Mouse (Mus musculus): ENCODE measurements around the gene Prss12. TPM values are rescaled to one million over a fixed set of nuclear protein-coding genes. Genes with fewer than 3 reads are reported as not detected.

The Prss12 gene
- polyA plus RNA-seq, 1 experiment from 2014 or later: 3.0 TPM

- ATAC-seq (ENCODE audit: insufficient number of reproducible peaks, insufficient read depth, low FRiP score, low read depth): no peak
- H3K27ac ChIP-seq (replicated peaks in 1 of 2; ENCODE audit: control insufficient read depth in 1 of 2, insufficient read depth in 1 of 2, low read depth in 2 of 2, low read length in 2 of 2): no peak overlapping the region
- H3K9me3 ChIP-seq (ENCODE audit: control insufficient read depth, low read length): no peaks in the 10 kb centered on the region
- H3K4me1 ChIP-seq (ENCODE audit: control insufficient read depth in 2 of 2, insufficient read depth in 2 of 2, low read length in 2 of 2): peaks cover 0 to 2% of the 10 kb centered on the region in 2 experiments; a peak in 1 of 4 replicates
- H3K27me3 ChIP-seq (ENCODE audit: control insufficient read depth, insufficient read depth, low read length): no peaks in the 10 kb centered on the region
- H3K4me3 ChIP-seq (ENCODE audit: control insufficient read depth in 1 of 2, insufficient read depth in 1 of 2, low read depth in 1 of 2, low read length in 2 of 2): no peak overlapping the region
- H3K4me2 ChIP-seq (ENCODE audit: low read length): no peak overlapping the region
- no peaks in the 10 kb centered on the region for H3K36me3 ChIP-seq (ENCODE audit: control insufficient read depth, insufficient read depth, low read length)
- WGBS: 40% methylated on average over 5 of the region's 5 CpGs
- H3K9ac ChIP-seq (ENCODE audit: low read length): no peak overlapping the region
Observed at GRCm38 (mm10) chr3:123514886-123515285, 68.2 kb downstream of the Prss12 start.

- Histone ChIP-seq H3K27ac (replicated peaks in 1 of 2; ENCODE audit: control insufficient read depth in 1 of 2, insufficient read depth in 1 of 2, low read depth in 2 of 2, low read length in 2 of 2) (no peak overlapping the region), H3K9ac (ENCODE audit: low read length) (no peak overlapping the region)
- 17% methylated on average over 5 of the region's 5 CpGs for WGBS
Observed at GRCm38 (mm10) chr3:123515600-123516359, 69.1 kb downstream of the Prss12 start.

GRCm38 (mm10) chr3:123516784-123517183, 70.1 kb downstream of the Prss12 start:
- Histone ChIP-seq H3K27me3 (ENCODE audit: control insufficient read depth, insufficient read depth, low read length) (no peaks in the 10 kb centered on the region), H3K9ac (ENCODE audit: low read length) (no peak overlapping the region), H3K4me1 (ENCODE audit: control insufficient read depth in 2 of 2, insufficient read depth in 2 of 2, low read length in 2 of 2) (no peaks in the 10 kb centered on the region), H3K27ac (replicated peaks in 1 of 2; ENCODE audit: control insufficient read depth in 1 of 2, insufficient read depth in 1 of 2, low read depth in 2 of 2, low read length in 2 of 2) (no peak overlapping the region), H3K36me3 (ENCODE audit: control insufficient read depth, insufficient read depth, low read length) (no peaks in the 10 kb centered on the region), H3K4me3 (ENCODE audit: control insufficient read depth in 1 of 2, insufficient read depth in 1 of 2, low read depth in 1 of 2, low read length in 2 of 2) (no peak overlapping the region), H3K9me3 (ENCODE audit: control insufficient read depth, low read length) (no peaks in the 10 kb centered on the region), H3K4me2 (ENCODE audit: low read length) (no peak overlapping the region)
- WGBS: 34% methylated on average over 4 of the region's 4 CpGs
- no peak for ATAC-seq (ENCODE audit: insufficient number of reproducible peaks, insufficient read depth, low FRiP score, low read depth)

More at GRCm38 (mm10) chr3:123515600-123516359, 69.1 kb downstream of the Prss12 start:
- Histone ChIP-seq H3K4me3 (ENCODE audit: control insufficient read depth in 1 of 2, insufficient read depth in 1 of 2, low read depth in 1 of 2, low read length in 2 of 2) (no peak overlapping the region), H3K4me2 (ENCODE audit: low read length) (no peak overlapping the region), H3K27me3 (ENCODE audit: control insufficient read depth, insufficient read depth, low read length) (no peaks in the 10 kb centered on the region), H3K4me1 (ENCODE audit: control insufficient read depth in 2 of 2, insufficient read depth in 2 of 2, low read length in 2 of 2) (no peaks in the 10 kb centered on the region), H3K9me3 (ENCODE audit: control insufficient read depth, low read length) (no peaks in the 10 kb centered on the region), H3K36me3 (ENCODE audit: control insufficient read depth, insufficient read depth, low read length) (no peaks in the 10 kb centered on the region)
- ATAC-seq (ENCODE audit: insufficient number of reproducible peaks, insufficient read depth, low FRiP score, low read depth): no peak

GRCm38 (mm10) chr3:123526313-123527067, 79.8 kb downstream of the Prss12 start:
- H3K36me3 ChIP-seq (ENCODE audit: control insufficient read depth, insufficient read depth, low read length): no peaks in the 10 kb centered on the region
- no peak overlapping the region for H3K27ac ChIP-seq (replicated peaks in 1 of 2; ENCODE audit: control insufficient read depth in 1 of 2, insufficient read depth in 1 of 2, low read depth in 2 of 2, low read length in 2 of 2)
- H3K4me3 ChIP-seq (ENCODE audit: control insufficient read depth in 1 of 2, insufficient read depth in 1 of 2, low read depth in 1 of 2, low read length in 2 of 2): no peak overlapping the region
- no peak for ATAC-seq (ENCODE audit: insufficient number of reproducible peaks, insufficient read depth, low FRiP score, low read depth)
- WGBS: 73% methylated on average over 11 of the region's 11 CpGs
- H3K9ac ChIP-seq (ENCODE audit: low read length): no peak overlapping the region
- no peaks in the 10 kb centered on the region for H3K4me1 ChIP-seq (ENCODE audit: control insufficient read depth in 2 of 2, insufficient read depth in 2 of 2, low read length in 2 of 2)
- no peaks in the 10 kb centered on the region for H3K27me3 ChIP-seq (ENCODE audit: control insufficient read depth, insufficient read depth, low read length)
- H3K4me2 ChIP-seq (ENCODE audit: low read length): no peak overlapping the region
- H3K9me3 ChIP-seq (ENCODE audit: control insufficient read depth, low read length): no peaks in the 10 kb centered on the region

GRCm38 (mm10) chr3:123527806-123528507, 81.2 kb downstream of the Prss12 start:
- Histone ChIP-seq H3K4me2 (ENCODE audit: low read length) (no peak overlapping the region), H3K9ac (ENCODE audit: low read length) (no peak overlapping the region), H3K4me1 (ENCODE audit: control insufficient read depth in 2 of 2, insufficient read depth in 2 of 2, low read length in 2 of 2) (no peaks in the 10 kb centered on the region), H3K27me3 (ENCODE audit: control insufficient read depth, insufficient read depth, low read length) (no peaks in the 10 kb centered on the region), H3K27ac (replicated peaks in 1 of 2; ENCODE audit: control insufficient read depth in 1 of 2, insufficient read depth in 1 of 2, low read depth in 2 of 2, low read length in 2 of 2) (no peak overlapping the region), H3K36me3 (ENCODE audit: control insufficient read depth, insufficient read depth, low read length) (no peaks in the 10 kb centered on the region), H3K4me3 (ENCODE audit: control insufficient read depth in 1 of 2, insufficient read depth in 1 of 2, low read depth in 1 of 2, low read length in 2 of 2) (no peak overlapping the region), H3K9me3 (ENCODE audit: control insufficient read depth, low read length) (no peaks in the 10 kb centered on the region)
- 73% methylated on average over 10 of the region's 10 CpGs for WGBS
- ATAC-seq (ENCODE audit: insufficient number of reproducible peaks, insufficient read depth, low FRiP score, low read depth): no peak

- H3K4me1 ChIP-seq (ENCODE audit: control insufficient read depth in 2 of 2, insufficient read depth in 2 of 2, low read length in 2 of 2): no peaks in the 10 kb centered on the region
- H3K9me3 ChIP-seq (ENCODE audit: control insufficient read depth, low read length): no peaks in the 10 kb centered on the region
- no peak overlapping the region for H3K4me2 ChIP-seq (ENCODE audit: low read length)
- no peak overlapping the region for H3K9ac ChIP-seq (ENCODE audit: low read length)
- no peaks in the 10 kb centered on the region for H3K36me3 ChIP-seq (ENCODE audit: control insufficient read depth, insufficient read depth, low read length)
- H3K27me3 ChIP-seq (ENCODE audit: control insufficient read depth, insufficient read depth, low read length): no peaks in the 10 kb centered on the region
- no peak for ATAC-seq (ENCODE audit: insufficient number of reproducible peaks, insufficient read depth, low FRiP score, low read depth)
- no peak overlapping the region for H3K4me3 ChIP-seq (ENCODE audit: control insufficient read depth in 1 of 2, insufficient read depth in 1 of 2, low read depth in 1 of 2, low read length in 2 of 2)
- H3K27ac ChIP-seq (replicated peaks in 1 of 2; ENCODE audit: control insufficient read depth in 1 of 2, insufficient read depth in 1 of 2, low read depth in 2 of 2, low read length in 2 of 2): no peak overlapping the region
- 57% methylated on average over 2 of the region's 2 CpGs for WGBS
Observed at GRCm38 (mm10) chr3:123531124-123531523, 84.4 kb downstream of the Prss12 start.

GRCm38 (mm10) chr3:123537279-123537678, 90.6 kb downstream of the Prss12 start:
- no peak overlapping the region for H3K9ac ChIP-seq (ENCODE audit: low read length)
- no peaks in the 10 kb centered on the region for H3K4me1 ChIP-seq (ENCODE audit: control insufficient read depth in 2 of 2, insufficient read depth in 2 of 2, low read length in 2 of 2)
- no peak overlapping the region for H3K27ac ChIP-seq (replicated peaks in 1 of 2; ENCODE audit: control insufficient read depth in 1 of 2, insufficient read depth in 1 of 2, low read depth in 2 of 2, low read length in 2 of 2)
- H3K4me2 ChIP-seq (ENCODE audit: low read length): no peak overlapping the region
- no peaks in the 10 kb centered on the region for H3K36me3 ChIP-seq (ENCODE audit: control insufficient read depth, insufficient read depth, low read length)
- H3K4me3 ChIP-seq (ENCODE audit: control insufficient read depth in 1 of 2, insufficient read depth in 1 of 2, low read depth in 1 of 2, low read length in 2 of 2): no peak overlapping the region
- 61% methylated on average over 1 of the region's 1 CpGs for WGBS
- H3K9me3 ChIP-seq (ENCODE audit: control insufficient read depth, low read length): no peaks in the 10 kb centered on the region
- no peaks in the 10 kb centered on the region for H3K27me3 ChIP-seq (ENCODE audit: control insufficient read depth, insufficient read depth, low read length)
- ATAC-seq (ENCODE audit: insufficient number of reproducible peaks, insufficient read depth, low FRiP score, low read depth): no peak

Data from heart, embryonic 14.5 days (tissue).